Mouse (Mus musculus) bone marrow macrophage, adult 2 months (primary cell): ENCODE data around the gene Glis3.

ENCODE experiments used
- CTCF ChIP-seq: IDR thresholded peaks from 2 replicates; pipeline ENCODE4 v1.5.1; 2012; ENCODE audit warnings: low read depth, mild to moderate bottlenecking, low read length, moderate library complexity
- POLR2A ChIP-seq: IDR thresholded peaks from 2 replicates; pipeline ENCODE4 v1.6.1; 2012; ENCODE audit warnings: mild to moderate bottlenecking, low read depth, low read length, borderline replicate concordance

DNA sequence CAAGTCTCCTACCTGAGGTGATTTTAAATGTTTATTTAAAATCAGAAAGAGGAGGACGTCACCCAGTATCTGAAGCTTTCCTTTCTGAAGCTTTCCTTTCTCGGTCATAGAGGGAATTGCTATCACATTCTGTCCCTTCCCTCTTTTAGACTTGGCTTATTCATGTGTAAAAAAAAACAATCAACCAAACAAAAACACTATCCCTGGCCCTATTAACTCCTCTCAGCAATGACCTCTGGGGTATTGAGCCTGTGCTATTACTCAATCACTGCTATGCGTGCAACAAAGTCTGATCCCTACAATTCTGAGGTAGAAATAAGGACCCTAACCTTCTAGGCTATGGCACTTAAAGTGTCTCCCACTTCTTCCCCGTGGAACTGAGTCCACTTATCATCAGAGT is 311.7 kb downstream of the Glis3 start:
- no peak for TF ChIP-seq POLR2A
- no peak for TF ChIP-seq CTCF
